Mouse (Mus musculus) spleen, postnatal 36 days (tissue): ENCODE results near the gene Skap2.

ENCODE experiments used
- DNase-seq, 2 experiments: peaks; one replicate each; pipeline ENCODE4 v3.0.0; 2022; ENCODE audit warnings: low spot score in 2 of 2, mixed read lengths in 1 of 2

The Skap2 gene

GRCm38 (mm10) chr6:52005616-52005962 is 6.8 kb downstream of the Skap2 start:
- DNase-seq = no peak

DNA sequence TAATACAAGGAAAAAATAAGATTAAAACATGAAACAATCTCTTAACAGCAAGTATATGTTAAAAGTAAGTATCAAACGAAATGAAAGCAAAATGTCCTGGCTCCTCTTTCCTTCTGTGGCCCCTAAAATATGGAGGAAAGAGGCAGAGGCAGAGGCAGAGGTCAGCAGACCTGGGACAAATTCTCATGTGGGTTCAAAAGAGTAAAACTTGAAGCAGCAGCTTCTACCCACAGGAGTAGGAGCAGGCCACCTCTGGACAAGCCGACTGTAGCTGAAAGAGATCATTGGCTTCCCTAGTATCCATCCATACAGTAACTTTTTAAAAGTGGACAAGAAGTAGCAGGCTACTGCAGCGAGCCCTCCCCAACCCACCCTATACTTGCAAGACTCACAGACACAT is 7.4 kb downstream of the Skap2 start:
- no peak for DNase-seq

- peak in 1 of 2 experiments; percentile 11 for DNase-seq
Measured at GRCm38 (mm10) chr6:52002676-52003075, 9.7 kb downstream of the Skap2 start.

DNA sequence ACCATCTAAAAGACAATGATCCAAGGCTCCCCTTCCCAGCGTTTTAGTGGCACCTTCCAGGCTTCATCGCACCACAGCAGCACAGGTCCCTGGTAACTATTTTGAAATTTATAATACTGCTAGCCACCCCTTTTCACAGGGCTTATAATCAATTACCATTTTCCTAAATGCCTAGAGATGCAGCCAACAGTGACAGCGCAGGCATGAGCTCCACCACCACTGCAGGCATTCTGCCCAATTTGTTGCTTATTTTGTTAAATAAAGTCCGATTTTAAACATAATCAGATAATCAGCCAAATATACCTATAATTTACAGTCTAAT is 13.2 kb downstream of the Skap2 start:
- no peak for DNase-seq

DNA sequence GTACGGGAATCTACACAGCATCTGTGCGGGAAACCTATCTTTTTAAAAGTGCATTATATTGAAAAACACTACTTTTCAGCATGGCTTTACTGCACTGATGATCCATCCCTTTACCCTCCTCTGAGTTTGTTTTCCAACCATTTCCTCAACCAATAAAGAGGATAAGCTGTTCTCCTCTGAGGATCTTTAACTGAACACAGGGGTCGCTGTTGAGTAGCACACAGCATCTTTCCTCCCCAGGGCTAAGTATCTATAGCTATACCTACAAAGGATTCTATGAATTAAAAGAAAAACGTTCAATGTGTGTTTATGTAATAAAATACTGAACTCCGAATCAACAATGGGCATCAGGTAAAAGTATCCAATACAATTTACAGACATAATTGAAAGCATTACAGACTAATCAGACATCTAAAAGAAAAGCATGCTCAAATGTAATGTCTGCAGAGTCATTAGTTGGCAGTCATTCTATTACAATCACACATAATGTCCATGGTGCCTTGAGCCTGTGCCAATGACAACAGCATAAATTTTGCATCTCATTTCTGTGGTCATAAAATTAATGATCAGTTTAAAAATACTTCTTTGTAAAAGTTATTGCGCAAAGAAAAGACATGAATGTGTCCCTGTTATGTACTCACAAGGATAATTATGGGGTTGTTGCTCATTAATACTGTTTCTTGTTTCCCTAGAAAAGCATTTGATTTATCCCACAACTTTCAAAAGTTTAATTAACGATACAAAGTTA is 13.8 kb downstream of the Skap2 start:
- no peak for DNase-seq

- DNase-seq = no peak
Measured at GRCm38 (mm10) chr6:51987999-51988398, 24.4 kb downstream of the Skap2 start.

GRCm38 (mm10) chr6:51977638-51978037 is 34.7 kb downstream of the Skap2 start:
- DNase-seq = no peak

DNA sequence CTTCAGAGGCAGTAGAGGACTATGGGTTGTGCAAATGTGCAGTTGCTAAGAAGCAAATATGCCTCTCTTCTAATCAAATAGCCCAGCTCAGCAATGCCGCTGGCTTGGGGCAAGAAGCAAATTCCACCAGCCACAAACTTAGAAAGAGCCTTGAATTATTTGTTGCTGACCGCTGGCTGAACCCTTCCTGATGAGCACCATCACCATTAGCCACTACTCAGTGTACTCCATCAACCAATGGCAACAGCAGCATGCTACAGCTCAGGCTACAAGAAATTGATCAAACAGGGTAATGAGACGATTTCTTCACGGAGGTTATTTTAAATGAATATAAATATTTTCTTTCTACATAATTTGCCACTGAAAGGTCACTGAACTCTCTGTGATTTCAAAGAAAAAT is 36.6 kb downstream of the Skap2 start:
- no peak for DNase-seq

DNA sequence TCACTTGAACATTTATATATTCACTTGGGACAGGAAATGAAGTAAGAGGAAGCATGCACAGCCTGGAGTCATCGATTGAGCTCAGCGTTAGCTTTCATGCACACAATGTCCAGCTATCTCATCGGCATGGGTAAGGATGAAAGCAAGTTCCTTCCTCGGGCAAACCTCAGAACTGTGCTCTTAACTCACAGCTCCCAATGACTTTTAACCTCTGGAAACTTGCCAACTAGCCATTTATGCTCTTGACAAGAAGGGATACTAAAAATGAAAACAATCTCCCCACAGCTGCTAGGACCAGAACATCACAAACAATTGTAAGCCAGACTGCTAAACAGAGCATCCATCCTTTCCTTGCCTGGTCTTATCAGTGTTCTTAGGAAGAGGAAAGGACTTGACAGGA is 53.4 kb downstream of the Skap2 start:
- DNase-seq = no peak

- DNase-seq = no peak
Measured at GRCm38 (mm10) chr6:51956048-51956792, 56.1 kb downstream of the Skap2 start.

DNA sequence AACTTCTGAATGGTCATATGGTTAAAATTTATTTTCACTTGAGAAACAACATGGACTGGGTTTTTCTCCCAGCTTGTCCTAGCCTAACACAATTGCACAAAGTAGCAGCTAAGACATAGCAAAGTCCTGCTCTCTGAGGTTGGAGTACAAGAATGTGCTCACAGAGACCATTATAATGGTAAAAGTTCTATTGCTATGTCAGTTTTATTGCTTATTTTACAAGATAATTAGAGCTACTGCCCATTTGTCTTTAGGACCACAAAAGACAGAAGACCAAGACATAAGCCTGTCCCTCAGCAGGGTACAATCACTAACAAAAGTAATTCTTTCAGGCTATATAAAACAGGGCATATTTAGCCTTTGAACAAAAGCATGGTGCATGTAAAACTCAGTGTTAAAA is 64.7 kb downstream of the Skap2 start:
- no peak for DNase-seq

DNA sequence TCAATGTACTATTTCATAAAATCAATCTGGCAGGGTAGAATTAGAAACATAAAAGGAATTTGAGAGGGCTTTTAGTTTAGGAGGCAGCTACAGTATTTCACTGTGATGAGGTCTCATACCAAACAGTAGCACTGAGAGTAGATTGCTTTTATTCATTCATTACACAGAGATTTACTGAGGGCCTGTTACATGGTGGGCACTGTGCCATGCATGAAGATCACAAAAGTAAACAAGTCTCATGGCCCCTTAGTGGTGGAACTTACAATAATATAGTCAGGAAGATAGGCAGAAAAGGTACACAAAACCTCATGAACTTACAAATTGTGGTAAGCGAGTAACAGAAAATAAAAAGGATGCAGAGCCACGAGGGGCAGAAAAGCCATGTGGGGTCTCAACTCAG is 67.4 kb downstream of the Skap2 start:
- DNase-seq = no peak

- DNase-seq = no peak
Measured at GRCm38 (mm10) chr6:51933998-51934397, 78.4 kb downstream of the Skap2 start.

DNA sequence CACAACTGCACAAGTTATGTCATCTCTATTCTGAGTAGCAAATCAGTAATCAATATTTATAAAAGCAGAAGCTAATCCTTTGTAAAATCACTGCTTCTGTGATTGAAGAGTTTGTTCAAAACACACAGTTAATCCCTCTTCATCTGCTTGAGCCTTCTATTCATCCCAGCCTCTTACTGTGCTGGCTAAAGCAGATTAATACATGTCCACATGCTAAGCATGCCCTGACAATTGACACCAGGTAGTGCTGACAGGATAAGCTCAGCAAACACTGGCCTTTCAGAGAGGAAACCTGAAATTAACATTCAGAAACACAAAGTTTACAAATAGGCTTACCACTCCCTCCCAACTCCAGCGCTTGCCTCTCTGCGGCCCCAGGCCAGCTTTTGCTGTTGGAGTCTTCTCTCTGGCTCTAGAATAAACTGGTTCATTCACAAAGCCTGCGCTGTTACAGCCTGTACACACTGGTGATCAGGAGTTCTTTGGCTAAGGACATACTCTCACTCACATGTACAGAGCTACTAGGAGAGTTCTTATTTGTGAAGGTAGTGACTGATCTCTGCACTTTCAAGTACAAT is 79.2 kb downstream of the Skap2 start:
- no peak for DNase-seq

DNA sequence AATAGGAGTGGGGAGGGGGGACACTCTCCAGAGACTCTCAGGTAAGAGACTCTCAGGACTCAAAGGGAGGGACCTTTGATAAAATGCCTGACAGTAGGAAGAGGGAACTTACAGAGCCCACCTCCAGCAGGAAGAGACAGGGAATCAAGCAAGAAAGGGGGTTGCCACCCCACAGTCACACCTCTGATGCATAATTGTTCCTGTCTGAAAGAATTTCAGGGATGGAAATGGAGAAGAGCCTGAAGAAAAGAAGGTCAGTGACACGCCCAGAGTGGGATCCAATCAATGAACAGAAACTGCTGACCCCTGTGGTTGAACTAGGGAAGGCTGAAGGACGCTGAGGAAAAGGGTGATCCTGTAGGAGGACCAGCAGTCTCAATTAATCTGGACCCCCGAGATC is 85.2 kb downstream of the Skap2 start:
- no peak for DNase-seq

DNA sequence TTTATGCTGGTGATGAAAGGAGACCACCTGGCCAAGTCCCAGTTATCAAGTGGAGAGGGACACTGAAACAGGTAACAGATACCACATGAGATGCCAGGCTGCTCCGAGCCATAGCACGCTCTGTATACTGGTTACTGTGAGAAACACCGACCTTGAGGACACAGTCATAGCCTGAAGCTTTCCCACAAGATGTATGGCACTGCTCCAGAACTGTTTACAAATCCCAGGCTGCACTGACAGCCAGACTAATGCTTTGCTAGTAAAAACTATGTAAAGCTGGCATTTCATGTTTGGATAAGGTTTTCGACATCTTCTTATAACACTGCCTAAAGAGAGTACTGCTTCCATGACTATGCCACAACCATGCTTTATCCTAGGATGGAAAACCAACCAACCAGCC is 90.5 kb downstream of the Skap2 start:
- DNase-seq = no peak

- DNase-seq = no peak
Measured at GRCm38 (mm10) chr6:51908495-51908894, 103.9 kb downstream of the Skap2 start.

- no peak for DNase-seq
Measured at GRCm38 (mm10) chr6:51905659-51906058, 106.7 kb downstream of the Skap2 start.

- DNase-seq = no peak
Measured at GRCm38 (mm10) chr6:51901544-51901943, 110.8 kb downstream of the Skap2 start.

DNA sequence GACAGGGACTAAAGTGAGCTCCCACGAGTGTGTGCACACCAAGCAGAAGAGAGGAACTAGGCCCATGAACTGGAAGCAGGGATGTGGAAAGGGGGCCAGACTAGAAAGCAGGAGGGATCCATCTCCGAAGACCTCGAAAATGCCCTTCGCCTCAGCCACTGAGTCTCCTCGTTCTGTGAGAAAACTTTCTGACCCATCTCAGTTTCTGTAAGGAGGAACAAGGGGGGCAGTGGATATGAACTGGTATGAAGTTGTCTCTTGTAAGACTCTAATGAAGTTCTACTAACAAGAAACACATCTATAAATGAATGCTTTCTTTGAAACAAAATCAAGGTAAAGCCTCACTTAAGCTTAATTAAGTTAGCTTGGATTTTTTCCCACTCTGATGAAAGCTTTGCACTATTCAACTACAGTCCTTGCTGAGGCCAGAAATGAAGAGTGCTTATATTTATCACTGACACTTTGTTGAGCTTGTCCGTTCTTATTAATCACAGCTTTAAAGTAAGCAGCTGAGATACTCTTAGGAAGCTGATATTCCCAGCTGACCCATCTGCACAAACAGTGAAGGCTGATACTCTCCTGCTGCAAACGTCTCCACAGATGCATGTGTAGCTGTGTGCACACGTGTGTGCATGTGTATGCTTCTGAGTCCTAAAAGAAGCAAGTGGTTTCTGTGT is 113.9 kb downstream of the Skap2 start:
- no peak for DNase-seq

DNA sequence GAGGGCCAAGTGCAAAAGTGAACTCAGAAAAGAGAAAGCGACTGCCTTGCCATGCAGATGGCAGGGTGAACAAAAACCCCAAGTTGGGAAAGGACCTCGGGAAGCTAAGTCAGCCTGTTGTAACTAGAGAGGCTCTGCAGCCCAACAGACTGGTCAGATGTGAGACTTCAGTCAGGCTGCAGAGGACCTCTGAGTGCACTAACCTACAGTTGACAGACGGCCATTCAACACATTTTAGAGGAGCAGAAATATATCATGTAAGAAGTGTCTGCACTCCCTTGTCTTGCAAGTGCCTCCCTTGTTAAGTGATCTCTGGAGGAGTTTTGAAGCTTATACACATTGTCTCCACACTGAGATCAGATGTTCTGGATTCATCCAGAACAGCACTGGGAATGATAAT is 116.6 kb downstream of the Skap2 start:
- DNase-seq = no peak

GRCm38 (mm10) chr6:51894717-51895116 is 117.6 kb downstream of the Skap2 start:
- DNase-seq = no peak

GRCm38 (mm10) chr6:51890356-51890755 is 122.0 kb downstream of the Skap2 start:
- DNase-seq = no peak
